Mouse (Mus musculus) stomach, postnatal 0 days (tissue): ENCODE results near the gene Paqr7. TPM values are rescaled to one million over a fixed set of nuclear protein-coding genes. Genes with fewer than 3 reads are reported as not detected.

Experiments used
- ATAC-seq: fragments of 200-750 bp; cut with Nextera tagmentation; 2 replicates; pipeline ENCODE4 v1.8.0; 2017; ENCODE audit not compliant: low FRiP score, low TSS enrichment
- DNase-seq: peaks from one replicate; pipeline ENCODE4 v3.0.0-alpha.2; 2016; ENCODE audit warnings: low spot score
- H3K27ac ChIP-seq: fragments of 300-500 bp; sonication (generic); replicated peaks from 2 replicates; pipeline ENCODE4 v1.5.1; 2014; ENCODE audit warnings: mild to moderate bottlenecking, control low read depth
- H3K27me3 ChIP-seq: fragments of 300-500 bp; sonication (generic); 2 replicates; pipeline ENCODE4 v1.6.1; 2014; ENCODE audit warnings: low read length; ENCODE audit not compliant: control insufficient read depth, insufficient read depth
- H3K36me3 ChIP-seq: fragments of 300-500 bp; sonication (generic); 2 replicates; pipeline ENCODE4 v1.6.1; 2014; ENCODE audit warnings: low read length, mixed read lengths; ENCODE audit not compliant: control insufficient read depth, insufficient read depth
- H3K4me1 ChIP-seq: fragments of 300-500 bp; sonication (generic); replicated peaks from 2 replicates; pipeline ENCODE4 v1.6.1; 2014; ENCODE audit warnings: antibody characterized with exemption; ENCODE audit not compliant: control insufficient read depth, insufficient read depth
- H3K4me2 ChIP-seq: fragments of 300-500 bp; sonication (generic); replicated peaks from 2 replicates; pipeline ENCODE4 v1.6.1; 2014; ENCODE audit warnings: low read depth, mild to moderate bottlenecking, control low read depth, moderate library complexity
- H3K4me3 ChIP-seq: fragments of 300-500 bp; sonication (generic); 2 replicates; pipeline ENCODE4 v1.5.1; 2014; ENCODE audit warnings: low read depth, low read length, control low read depth
- H3K9ac ChIP-seq: fragments of 300-500 bp; sonication (generic); 2 replicates; pipeline ENCODE4 v1.6.1; 2014; ENCODE audit warnings: mild to moderate bottlenecking, low read length, control low read depth, mixed read lengths
- H3K9me3 ChIP-seq: fragments of 300-500 bp; sonication (generic); 2 replicates; pipeline ENCODE4 v1.6.1; 2016; ENCODE audit warnings: low read length; ENCODE audit not compliant: control insufficient read depth
- CTCF ChIP-seq: IDR thresholded peaks from 2 replicates; pipeline ENCODE4 v1.5.1; 2016; ENCODE audit warnings: antibody characterized with exemption, low read depth, mild to moderate bottlenecking, moderate library complexity
- EP300 ChIP-seq: optimal IDR thresholded peaks from 2 replicates; pipeline ENCODE3; 2016; ENCODE audit warnings: antibody characterized with exemption
- WGBS: fragments of 180-500 bp; shearing (Covaris S2); extraction: QIAGEN DNeasy Blood & Tissue Kit; methylation state at CpG from one replicate; pipeline ENCODE4 v1.1.7; 2014; 5-methylcytosine and 5-hydroxymethylcytosine counted together
- polyA plus RNA-seq: library from polyadenylated mRNA; unstranded; fragments of >200 nt; fragmentation: Nextera tagmentation; extraction: Ambion mirVana; gene quantifications from 2 replicates; pipeline ENCODE4 v1.2.1, GENCODE M21; 2015

Paqr7 gene
- polyA plus RNA-seq, 1 experiment from 2014 or later: 51.8 TPM

DNA sequence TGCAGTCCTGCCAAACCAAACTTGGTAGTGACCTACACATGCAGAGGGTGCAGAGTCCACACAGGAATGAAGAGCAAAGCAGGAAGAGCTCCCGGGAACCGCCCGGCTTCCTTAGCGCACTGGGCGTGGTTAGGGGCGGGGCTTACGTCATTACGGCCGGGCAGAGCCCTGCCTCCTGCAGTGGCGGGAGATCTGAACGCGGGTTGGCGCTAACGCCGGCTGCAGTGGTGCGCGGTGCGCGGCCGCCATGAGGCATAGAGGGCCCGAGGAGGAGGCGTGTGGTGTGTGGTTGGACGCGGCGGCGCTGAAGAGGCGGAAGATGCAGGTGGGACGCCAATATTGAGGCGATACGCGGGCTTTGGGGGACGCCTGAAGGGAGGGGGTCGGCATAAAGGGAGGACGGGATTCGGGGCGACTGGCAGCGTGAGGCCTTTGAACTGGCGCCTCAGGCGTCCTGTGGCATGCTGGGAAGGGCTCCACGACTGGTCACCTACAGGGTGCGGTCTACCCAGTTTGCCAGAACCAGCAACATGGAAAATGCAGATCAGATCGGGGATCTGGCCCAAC lies 14.4 kb downstream of the Paqr7 start, which contains the start of gene Aunip:
TSS of gene Aunip (plus strand) at position 155 of the 567 bp plus-strand sequence.
- Histone ChIP-seq H3K4me2 (peak within 1 kb of the TSS; percentile 87), H3K9me3 (no peaks in the 10 kb centered on the region), H3K4me3 (peak within 1 kb of the TSS; percentile 49), H3K27me3 (no peaks in the 10 kb centered on the region), H3K4me1 (0 out of 2 replicates have a peak, but pooled peaks cover 2% of the 10 kb centered on the region), H3K36me3 (0 out of 2 replicates have a peak, but pooled peaks cover 3% of the 10 kb centered on the region), H3K27ac (no peak within 1 kb of the TSS), H3K9ac (peak within 1 kb of the TSS; percentile 41; the same call in 1 of the 2 replicates)
- ATAC-seq (peak; percentile 96), DNase-seq (peak; percentile 96)
- TF ChIP-seq EP300 (no peak), CTCF (peak; percentile 36; the same call in 1 of the 2 replicates)
- under 1% methylated on average over 42 of the region's 42 CpGs for whole genome bisulfite sequencing

DNA sequence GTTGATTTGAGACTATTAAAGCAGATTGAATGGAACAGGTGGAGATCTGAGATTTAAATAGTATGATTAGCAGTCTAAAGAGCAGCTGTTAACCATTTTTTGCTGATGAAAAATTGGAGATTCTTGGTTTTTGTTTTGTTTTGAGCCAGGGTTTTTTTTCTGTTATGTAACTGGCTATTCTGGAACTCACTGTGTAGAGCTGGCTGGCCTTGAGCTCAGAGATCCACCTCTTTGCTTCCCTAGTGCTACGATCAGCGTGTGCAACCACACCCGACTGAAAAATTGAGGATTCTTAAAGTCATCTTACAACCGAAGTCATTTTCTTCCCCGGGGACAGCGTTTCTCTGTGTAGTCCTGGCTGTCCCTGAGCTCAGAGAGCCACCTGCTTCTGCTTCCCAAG lies 15.2 kb downstream of the Paqr7 start:
- Histone ChIP-seq H3K36me3 (0 out of 2 replicates have a peak, but pooled peaks cover 3% of the 10 kb centered on the region), H3K27ac (no peak overlapping the region), H3K4me1 (0 out of 2 replicates have a peak, but pooled peaks cover 2% of the 10 kb centered on the region), H3K27me3 (no peaks in the 10 kb centered on the region), H3K4me2 (peak overlapping the region; percentile 87), H3K9me3 (no peaks in the 10 kb centered on the region), H3K4me3 (peak overlapping the region; percentile 49; the same call in 1 of the 2 replicates), H3K9ac (no peak overlapping the region)
- TF ChIP-seq EP300: no peak
- no peak for TF ChIP-seq CTCF
- ATAC-seq (no peak), DNase-seq (no peak)
- 50% methylated on average over 6 of the region's 6 CpGs for WGBS

DNA sequence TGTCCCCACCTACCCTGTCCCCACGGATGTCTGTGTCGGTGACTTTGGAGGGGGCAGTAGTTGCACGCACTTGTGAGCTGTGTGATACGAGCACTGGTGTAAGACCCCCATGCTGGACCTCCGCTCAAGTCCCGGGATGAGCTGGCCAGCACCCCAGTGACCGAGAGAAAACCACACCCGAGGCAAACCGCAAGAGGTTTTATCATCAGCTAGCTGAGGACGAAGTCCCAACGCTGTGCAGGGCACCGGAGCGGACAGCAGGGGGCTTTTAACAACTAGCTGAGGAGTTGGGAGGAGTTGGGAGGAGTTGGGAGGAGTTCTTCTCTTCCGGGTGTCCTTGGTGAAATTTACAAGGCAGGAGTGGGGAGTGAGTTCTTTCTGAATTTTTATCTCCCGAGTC lies 16.3 kb downstream of the Paqr7 start:
- 0 out of 2 replicates have a peak, but pooled peaks cover 5% of the 10 kb centered on the region for H3K4me1 ChIP-seq
- H3K27ac ChIP-seq: no peak overlapping the region
- H3K9ac ChIP-seq: no peak overlapping the region
- 0 out of 2 replicates have a peak, but pooled peaks cover 3% of the 10 kb centered on the region for H3K36me3 ChIP-seq
- H3K4me3 ChIP-seq: no peak overlapping the region
- H3K4me2 ChIP-seq: peak overlapping the region; percentile 31; the same call in 1 of the 2 replicates
- ATAC-seq (peak; percentile 46), DNase-seq (peak; percentile 86)
- WGBS: 15% methylated on average over 15 of the region's 15 CpGs
- H3K9me3 ChIP-seq: no peaks in the 10 kb centered on the region
- H3K27me3 ChIP-seq: no peaks in the 10 kb centered on the region
- TF ChIP-seq EP300: no peak
- peak; percentile 80 for TF ChIP-seq CTCF

DNA sequence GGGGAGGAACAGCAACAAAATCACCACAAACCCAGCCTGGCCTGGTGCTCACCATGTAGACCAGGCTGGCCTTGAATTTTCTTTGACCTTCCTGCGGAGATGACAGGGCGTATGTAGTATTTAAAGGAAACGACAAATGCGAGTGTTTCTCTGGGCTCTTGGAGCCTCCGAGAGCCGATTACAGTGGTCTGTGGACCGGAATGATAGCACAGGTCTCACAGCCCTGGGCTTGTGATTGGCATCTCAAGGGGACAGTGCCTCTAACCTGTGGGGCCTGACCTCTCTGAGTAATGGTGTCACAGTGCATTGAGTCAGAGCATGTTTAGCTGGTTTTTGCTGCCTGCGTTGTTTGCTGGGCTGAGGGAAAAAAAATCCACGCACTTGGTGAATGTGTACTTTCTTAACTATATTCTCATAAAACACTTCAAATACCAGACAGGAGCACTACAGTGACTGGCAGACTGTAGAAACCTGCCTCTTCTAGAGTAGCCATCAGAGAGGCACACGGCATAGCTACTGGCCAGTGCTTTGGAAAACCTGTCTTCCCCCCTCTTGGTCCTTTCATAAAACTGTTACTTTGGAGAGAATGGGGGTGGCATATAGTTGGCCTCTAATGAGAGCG lies 17.9 kb downstream of the Paqr7 start:
- Histone ChIP-seq H3K4me3 (no peak overlapping the region), H3K4me1 (0 out of 2 replicates have a peak, but pooled peaks cover 5% of the 10 kb centered on the region), H3K36me3 (no peaks in the 10 kb centered on the region), H3K4me2 (no peak overlapping the region), H3K27ac (peak overlapping the region; percentile 35; the same call in 1 of the 2 replicates), H3K9me3 (no peaks in the 10 kb centered on the region), H3K9ac (no peak overlapping the region), H3K27me3 (no peaks in the 10 kb centered on the region)
- whole genome bisulfite sequencing: 80% methylated on average over 11 of the region's 11 CpGs
- ATAC-seq (no peak), DNase-seq (no peak)
- TF ChIP-seq CTCF (no peak), EP300 (no peak)

DNA sequence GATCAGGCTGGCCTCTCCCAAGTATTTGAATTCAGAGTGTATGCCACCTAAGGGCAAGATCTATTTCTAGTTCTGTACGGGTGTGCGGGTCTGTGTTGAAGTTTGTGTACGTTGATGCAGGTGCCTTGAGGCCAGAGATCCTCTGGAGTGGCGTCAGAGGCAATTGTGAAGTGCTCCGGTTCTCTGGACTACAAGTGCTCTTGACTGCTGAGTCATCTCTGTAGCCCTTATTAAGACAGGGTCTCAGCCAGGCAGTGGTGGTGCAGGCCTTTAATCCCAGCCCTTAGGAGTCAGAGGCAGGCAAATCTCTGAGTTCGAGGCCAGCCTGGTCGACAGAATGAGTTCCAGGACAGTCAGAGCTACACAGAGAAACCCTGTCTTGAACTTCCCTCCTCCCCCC lies 19.1 kb downstream of the Paqr7 start:
- H3K36me3 ChIP-seq: no peaks in the 10 kb centered on the region
- no peaks in the 10 kb centered on the region for H3K27me3 ChIP-seq
- H3K4me1 ChIP-seq: 0 out of 2 replicates have a peak, but pooled peaks cover 5% of the 10 kb centered on the region
- no peak overlapping the region for H3K27ac ChIP-seq
- no peak overlapping the region for H3K9ac ChIP-seq
- 72% methylated on average over 7 of the region's 7 CpGs for WGBS
- no peaks in the 10 kb centered on the region for H3K9me3 ChIP-seq
- H3K4me3 ChIP-seq: no peak overlapping the region
- TF ChIP-seq CTCF (no peak), EP300 (no peak)
- DNase-seq: no peak
- ATAC-seq: no peak
- no peak overlapping the region for H3K4me2 ChIP-seq

DNA sequence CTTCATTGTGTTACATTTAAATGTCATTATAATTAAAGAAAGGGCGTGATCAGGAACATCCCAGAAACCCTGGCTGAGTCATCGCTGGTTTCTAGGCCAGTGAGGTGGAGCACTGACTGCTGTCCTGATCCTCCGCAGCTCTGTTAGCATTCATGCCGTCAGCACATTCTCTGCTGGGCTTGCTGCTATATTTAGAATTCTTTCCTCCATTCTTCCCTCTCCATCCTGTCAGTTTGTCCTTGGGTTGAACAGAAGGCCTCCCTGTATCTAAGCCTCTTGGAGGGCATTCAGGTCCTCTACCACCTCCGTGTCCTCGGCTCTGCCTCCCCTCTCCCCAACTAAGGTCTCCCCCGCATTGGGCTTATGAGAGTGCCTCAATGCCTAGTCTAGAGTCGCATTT lies 20.5 kb downstream of the Paqr7 start:
- peak; percentile 62; the same call in 1 of the 2 replicates for ATAC-seq
- Histone ChIP-seq H3K4me2 (no peak overlapping the region), H3K9me3 (no peaks in the 10 kb centered on the region), H3K27me3 (no peaks in the 10 kb centered on the region), H3K4me3 (no peak overlapping the region), H3K36me3 (no peaks in the 10 kb centered on the region), H3K4me1 (0 out of 2 replicates have a peak, but pooled peaks cover 3% of the 10 kb centered on the region), H3K9ac (no peak overlapping the region), H3K27ac (peak overlapping the region; percentile 67)
- 46% methylated on average over 8 of the region's 8 CpGs for WGBS
- TF ChIP-seq CTCF (no peak), EP300 (no peak)
- DNase-seq: no peak
